Mouse (Mus musculus) brain, adult 2 months (tissue): ENCODE data around the gene Tnk1.

Experiments used
- DNase-seq: peaks from one replicate; pipeline ENCODE4 v3.0.0; 2011; ENCODE audit warnings: low read depth, low spot score

The Tnk1 gene

DNA sequence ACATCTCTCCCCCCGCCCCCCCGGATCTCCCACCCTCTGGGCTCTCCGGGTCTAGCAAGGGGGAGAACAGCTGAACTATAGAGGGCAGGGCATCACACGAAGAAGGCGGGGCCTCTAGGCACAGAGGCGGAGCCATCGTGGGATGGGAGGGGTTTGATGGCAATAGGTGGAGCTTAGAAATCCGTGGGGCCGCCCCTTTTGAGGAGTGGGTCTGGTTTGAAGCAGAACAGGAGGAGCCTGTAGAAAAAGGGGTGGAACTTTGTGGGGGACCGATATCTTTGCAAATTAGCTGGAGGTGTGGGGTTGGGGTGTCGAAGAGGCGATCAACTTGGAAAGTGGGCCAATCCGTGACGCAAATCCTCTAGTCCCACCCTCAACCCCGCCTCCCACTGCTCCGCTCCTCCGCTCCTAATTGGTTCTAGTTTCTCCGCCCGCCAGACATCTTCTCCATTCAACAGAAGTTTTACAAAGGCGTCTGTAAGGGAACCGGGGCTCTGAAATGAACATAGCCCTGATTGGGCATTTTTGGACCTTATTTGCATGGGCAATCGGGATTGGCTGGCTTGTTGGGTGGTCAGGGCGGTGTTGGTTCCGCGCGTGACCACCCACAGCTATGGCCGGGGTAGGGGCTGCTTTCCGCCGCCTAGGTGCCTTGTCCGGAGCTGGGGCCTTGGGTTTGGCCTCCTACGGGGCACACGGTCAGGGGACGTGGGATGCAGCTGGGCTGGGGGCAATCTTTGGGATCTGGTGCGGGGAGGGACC, 20.4 kb downstream of the Tnk1 start, which contains the start of gene Tmem256:
TSS of gene Tmem256 (plus strand) at position 563 of the 762 bp plus-strand sequence.
- DNase-seq, result peak; percentile 99

DNA sequence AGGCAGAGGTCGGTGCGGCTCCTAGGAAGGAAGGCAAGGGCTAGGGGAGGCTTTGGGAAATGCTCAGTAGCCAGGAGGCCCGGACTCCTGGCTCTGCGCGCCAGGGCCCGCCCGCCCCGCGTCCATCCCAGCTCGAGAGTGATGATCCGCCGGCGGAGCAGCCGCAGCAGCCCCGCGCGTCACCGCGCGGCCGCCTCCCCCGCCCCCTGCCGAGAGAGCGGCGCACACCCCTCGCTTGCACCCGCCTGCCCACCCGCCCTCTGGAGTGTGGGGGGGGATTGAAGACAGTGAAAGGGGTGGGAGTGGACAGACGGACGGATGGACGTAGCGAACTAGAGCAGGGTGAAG, 21.0 kb downstream of the Tnk1 start, which contains the start of gene Nlgn2:
TSS of gene Nlgn2 (minus strand) at position 181 of the 348 bp plus-strand sequence.
- DNase-seq, result no peak

DNA sequence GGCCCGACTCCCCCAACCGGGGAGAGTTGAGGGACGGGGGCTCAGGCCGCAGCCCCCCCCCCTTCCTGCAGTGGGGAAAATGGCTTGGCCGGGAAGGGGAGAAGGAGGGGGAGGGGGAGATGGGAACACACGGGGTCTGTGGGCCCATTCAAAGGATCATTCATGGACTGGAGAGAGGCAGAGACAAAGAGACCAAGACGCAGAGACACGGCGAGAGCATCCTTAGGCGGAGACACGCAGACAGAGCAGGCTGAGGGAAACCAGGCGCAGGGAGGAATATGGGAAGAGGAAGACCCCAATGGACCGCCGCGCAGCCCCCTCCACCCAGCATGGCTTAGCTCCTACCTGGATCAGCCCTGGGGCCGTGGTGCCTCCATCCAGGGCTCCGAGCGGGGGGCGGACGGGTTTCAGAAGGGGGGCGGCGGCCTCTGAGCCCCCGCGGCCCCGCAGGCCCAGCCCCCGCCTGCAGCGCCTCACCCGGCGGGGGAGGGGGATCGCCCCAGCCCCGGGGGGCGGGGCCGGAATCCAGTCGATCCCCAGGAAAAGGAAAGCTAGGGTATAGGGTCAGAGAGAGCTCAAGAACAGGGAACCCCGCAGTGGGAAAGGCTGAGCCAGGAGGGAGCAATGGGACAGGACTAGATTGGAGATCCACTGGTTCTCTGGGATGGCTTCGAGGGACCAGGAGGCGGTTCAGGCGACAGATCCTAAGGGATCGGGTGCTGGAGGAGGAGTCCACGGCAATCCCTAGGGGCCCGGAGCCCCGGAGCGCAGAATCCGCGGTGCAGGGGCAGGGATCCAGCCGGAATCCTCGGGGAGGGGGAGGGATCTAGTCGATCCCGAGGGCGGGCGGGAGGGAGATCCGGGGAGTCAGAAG, 21.6 kb downstream of the Tnk1 start:
- DNase-seq, result peak; percentile 51

DNA sequence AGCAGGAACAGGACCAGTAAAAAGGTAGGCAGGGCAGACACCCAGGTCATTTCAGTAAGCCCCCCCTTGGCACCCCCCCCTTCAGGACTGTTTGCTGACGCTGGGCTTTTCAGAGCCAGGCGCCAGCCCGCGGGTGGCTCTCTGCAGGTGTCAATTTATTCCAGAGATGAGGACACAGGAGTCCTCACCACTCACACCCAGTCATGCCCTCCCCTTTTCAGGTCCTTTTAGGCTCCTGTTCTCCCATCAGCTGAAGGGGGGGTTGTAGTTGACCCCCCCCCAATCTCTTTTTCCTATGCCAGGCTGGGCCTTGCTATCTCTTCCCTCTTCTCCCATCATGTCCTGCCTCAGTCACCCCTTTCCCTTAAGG, 22.6 kb downstream of the Tnk1 start:
- DNase-seq, result no peak

DNA sequence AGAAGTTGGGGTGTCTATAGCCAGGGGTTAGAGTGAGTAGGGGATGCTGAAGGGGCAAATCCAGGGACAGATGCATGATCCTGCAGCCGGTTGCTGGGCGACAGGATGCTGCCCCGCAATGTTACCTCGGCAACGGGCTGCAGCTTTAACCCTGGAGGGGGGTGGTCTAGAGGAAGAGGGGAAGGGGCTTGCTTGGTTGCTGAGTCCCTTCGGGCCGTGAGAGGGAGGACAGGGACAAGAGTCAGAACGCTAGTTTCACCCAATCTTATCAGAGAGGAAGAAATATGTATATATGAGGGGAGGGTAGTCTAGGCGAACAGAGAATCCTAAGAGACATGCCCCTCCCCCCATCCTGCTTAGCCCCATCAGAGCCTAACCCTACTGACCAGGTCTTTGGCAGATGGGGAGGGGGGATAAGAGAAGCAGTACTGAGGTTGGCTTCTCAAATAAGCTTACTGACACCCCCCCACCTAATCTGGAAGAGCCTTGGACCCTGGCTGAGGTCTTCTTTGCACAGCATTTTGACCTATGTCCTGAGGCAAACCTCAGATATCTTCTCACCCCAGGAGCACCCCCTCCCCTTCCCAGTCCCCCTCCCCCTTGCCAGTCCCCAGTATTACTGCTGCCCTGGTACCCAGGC, 23.1 kb downstream of the Tnk1 start:
- no peak for DNase-seq

DNA sequence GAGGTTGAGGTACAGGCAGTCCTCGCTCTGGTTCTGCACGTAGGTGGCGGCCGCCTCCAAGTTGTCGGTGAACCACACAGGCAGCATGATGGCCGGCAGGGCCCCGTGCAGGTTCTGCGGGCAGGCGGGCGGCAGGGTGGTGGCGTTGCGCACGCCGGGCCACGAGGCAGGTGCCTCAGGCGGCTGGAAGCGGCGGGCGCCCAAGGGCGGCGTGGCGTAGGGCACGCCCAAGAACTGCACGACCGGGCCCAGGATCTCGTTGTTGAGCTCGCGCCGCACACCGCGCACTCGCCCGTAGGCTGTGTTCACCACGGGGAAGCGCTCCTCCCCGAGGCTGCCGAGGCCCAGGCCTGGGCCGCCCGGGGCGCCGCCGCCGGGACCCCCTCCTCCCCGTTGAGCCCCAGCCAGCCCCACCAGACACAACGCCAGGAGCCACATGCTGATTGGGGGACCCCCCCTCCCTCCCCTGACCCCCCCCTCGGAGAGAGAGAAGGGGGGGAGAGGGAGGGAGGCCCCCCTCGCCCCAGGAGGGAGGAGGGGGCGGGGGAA, 24.5 kb downstream of the Tnk1 start:
- DNase-seq, result peak; percentile 43

DNA sequence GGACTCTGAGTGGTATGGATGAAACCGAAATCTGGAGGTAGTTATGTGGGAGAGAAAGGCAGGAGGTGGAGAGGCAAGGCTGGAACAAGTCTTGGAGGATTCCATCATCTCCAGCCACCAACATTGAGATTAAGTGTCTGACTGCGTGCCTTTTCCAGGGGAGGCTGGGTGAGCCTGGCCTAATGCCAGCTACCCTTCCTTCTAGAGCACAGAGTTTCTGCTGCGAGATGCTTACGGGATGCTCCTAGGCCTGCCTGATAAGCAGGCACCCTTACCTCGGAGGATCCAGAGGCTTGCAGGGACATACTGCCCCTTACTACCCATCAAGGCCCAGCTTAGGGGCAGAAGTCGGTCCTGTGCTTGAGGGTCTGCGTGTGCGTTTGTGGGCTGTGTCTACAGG, 25.0 kb downstream of the Tnk1 start:
- DNase-seq, result no peak

DNA sequence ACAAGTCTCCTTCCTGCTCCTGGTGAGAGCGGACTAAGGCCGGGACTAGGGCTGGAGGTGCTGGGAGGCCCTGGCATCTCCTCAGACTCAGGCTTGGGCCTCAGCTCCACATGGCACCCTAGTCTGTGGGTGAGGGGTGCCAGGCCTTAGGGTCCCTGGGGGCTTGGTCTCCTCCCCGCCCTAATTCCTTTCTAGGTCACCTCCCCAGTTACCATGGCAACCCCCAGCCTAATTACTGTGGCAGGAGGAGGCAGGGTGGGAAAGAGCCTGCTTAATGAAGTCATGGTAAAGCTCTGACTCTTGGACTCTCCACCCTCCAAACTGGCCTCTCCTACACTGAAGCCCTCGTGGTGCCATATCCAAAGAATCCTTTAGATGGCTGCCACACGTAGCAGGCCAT, 29.7 kb downstream of the Tnk1 start:
- no peak for DNase-seq

DNA sequence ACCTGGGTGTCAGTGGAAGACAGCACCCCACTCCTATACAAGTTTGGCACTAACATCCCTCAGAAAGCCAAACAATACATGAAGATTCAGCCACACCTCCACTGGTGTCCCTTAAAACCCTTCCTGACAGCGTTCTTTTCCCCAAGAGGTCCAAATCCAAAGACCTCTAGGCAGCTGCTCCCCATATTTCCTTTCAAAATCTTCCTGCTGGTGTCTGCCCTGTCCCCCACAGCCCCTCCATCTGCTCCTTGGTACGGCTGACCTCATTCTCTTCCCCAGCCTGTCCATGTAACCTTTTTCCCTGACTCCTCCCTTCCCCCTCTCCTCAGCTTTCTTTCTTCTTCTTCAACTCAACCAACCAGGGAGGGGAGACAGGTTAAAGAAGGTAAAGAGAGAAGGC, 35.1 kb downstream of the Tnk1 start:
- no peak for DNase-seq

DNA sequence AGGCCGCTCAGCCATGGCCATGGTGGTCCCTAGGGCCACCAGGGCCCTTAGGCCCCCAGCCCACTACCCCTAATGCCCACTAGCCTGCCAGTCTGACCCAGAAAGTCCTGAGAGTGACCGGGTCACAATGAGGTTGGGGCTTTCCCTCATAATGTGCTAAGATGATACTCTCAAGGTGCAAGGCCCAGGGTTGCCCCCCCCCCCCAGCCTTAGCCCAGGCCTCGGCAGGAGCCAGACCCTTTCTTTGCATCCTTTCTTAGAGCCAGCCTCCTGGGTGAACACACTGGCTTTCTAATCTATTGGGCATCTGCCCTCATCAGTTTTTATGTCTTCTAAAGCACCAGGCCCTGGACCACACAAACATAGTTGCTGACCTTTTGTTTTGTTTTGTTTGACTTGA, 36.5 kb downstream of the Tnk1 start, which contains the start of gene Spem1:
TSS of gene Spem1 (minus strand) at position 101 of the 400 bp plus-strand sequence.
- DNase-seq, result no peak

DNA sequence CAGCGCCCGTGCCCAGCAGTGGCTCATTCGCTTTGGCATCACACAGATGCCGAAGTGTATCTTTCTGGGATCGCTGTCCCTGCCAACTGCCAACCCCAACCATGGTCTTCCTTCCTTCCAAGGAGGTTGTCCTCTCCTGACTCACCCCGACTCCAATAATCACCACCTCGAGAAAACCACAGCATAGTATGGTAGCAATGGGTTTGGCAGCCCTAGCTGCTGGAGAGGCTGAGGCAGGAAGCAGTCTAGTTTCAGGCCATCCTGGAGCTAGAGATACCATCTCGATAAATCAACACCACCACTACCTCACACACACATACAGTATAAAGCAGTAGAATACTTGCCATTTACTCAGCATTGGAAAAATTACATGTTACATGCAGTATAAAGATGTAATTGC, 39.7 kb downstream of the Tnk1 start:
- no peak for DNase-seq

DNA sequence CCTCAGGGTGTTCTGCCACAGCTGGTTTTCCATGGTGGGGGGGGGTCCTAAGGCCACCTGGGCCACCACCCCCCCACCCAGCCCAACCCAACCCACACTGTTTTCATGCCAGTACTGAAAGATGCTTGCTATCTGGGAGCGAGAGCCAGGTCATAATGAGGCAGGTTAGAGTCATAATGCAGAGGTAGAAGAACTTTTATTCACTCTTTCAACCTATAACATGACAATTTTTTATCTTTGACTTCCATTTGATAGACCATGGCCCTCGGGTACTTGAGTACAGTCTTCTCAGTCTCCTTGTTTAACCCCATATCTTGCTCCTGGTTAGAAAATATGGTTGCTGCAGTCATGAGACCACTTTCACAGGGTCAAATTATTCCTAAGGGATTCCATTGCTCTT, 40.2 kb downstream of the Tnk1 start, which contains the start of gene Spem2:
TSS of gene Spem2 (minus strand) at position 101 of the 400 bp plus-strand sequence.
- no peak for DNase-seq

DNA sequence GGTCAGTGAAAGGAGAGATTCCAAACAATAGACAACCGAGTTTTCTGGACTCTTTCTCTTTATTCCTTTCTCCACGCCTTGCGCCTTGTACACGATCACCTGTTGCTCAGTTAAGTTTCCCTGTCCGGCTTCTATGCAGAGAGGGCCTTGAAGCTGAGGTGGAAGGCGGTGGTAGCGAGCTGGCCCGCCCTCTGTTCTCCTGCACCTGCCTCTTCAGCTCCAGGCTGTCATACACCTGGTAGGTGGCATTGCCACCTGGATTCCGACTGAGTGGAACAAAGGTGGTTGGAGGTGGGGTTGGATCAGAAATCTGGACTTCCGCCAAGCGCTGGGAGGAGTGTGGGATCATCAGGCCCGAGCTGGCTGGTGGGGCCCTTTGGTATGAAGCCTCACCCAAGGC, 42.0 kb downstream of the Tnk1 start:
- no peak for DNase-seq

DNA sequence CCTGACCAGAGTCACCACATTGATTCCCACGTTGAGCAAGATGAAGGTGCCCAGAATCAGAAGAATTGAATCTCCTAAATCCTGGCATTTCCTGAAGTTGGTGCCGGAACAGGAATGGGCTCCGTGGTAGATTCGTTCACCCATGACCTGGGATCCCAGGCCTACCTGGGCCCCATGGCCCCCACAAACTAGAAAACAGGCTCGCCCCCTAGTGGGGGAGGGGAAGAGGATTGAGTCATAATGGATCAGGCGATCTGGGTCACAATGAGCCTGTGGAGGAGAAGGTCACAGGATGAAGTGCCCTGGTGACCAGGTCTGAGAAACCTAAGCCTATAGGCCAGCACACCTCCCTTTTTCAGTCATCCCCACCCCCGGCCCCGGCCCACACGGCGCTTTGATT, 43.4 kb downstream of the Tnk1 start, which contains the start of gene Gm39566:
TSS of gene Gm39566 (minus strand) at position 144 of the 400 bp plus-strand sequence.
- no peak for DNase-seq

DNA sequence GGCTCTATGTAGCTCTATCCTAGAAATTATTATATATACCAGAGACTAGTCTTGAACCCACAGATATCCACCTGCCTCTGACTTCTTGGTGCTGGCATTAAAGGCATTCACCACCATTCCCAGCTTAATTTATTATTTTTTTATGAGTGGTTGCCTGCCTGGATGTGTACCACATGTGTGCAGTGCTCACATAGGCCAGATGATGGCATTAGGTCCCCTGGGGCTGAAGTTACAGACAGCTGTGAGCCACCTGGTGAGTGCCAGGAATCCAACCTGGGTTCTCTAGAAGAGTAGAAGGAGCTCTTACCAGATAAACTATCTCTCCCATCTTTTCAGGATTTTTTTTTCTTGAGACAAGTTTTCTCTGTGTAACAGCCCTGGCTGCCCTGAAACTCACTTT, 48.2 kb downstream of the Tnk1 start:
- DNase-seq, result no peak

DNA sequence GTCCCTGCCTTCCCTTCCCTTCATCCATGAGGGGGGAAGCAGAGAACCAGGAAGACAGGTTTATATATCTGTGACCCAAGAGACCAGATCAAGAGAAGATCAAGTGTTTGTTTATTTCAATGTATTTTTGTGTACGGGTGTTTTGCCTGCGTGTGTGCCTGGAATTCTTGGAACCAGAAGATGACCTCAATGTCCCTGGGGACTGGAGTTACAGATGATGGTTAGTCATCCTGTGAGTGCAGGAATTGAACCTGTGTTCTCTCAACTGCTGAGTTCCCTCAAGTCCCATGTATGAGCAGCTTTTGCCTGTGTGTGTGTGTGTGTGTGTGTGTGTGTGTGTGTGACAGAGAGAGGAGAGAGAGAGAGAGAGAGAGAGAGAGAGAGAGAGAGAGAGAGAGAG, 50.9 kb downstream of the Tnk1 start:
- DNase-seq, result no peak

DNA sequence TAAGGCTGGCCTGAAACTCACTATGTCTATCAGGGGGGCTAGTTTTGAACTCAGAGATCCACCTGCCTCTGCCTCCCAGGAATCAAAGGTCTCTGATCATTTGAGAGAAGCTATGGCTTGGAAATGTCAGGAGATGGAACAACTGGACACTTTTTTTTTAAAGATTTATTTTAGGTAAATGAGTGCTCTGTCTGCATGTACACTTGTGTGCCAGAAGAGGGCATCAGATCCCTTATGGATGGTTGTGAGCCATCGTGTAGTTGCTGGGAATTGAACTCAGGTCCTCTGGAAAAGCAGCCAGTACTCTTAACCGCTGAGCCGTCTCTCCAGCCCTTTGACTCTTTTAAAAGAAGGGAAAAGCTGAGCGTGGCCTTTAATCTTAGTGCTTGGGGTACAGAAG, 52.2 kb downstream of the Tnk1 start:
- DNase-seq, result no peak

DNA sequence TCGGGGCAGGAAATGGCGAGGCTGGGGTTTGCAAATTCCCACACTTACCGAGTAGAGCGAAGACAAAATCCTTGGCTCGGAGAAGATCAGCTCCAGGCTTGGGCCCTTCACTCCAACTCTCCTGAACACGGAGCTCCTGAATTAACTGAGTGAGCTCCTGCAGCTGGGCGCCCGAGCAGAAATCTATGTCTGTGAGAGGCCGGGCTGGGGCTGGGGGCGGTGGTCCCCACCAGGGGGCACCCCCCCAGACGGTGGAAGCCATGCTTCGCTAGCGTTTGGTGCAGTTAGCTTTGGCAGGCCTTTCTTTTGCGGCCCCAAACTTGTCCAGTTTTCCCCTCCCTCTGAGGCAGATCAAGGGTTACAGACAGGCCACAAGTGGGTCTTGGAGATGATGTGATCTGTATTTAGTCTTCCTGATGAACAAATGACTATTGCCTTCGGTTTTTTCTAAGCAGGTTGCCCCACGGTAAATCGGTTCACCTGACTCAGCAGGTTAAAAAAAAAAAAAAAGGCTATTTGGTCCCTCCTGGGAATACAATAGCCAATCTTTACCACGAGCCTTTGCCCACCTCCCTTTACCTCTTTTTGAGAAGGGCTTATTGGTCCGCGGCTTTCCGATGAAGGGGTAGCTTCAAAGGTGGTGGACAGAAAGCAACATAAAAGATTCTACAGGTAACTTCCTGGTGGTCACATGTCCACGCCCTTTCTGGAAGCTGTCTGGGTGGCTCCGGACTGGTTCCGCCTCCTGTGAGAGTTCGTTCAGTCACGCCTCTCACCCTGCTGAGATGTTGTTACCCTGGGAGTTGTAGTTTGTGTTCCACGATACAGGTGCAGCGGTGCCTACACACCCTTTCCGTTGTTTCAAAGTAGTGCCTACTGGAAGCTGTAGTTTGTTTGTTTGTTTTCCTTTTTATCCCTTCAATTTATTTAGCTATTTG, 53.3 kb downstream of the Tnk1 start, which contains the start of gene Tmem102:
TSS of gene Tmem102 (minus strand) at position 653 of the 938 bp plus-strand sequence.
- DNase-seq, result no peak

DNA sequence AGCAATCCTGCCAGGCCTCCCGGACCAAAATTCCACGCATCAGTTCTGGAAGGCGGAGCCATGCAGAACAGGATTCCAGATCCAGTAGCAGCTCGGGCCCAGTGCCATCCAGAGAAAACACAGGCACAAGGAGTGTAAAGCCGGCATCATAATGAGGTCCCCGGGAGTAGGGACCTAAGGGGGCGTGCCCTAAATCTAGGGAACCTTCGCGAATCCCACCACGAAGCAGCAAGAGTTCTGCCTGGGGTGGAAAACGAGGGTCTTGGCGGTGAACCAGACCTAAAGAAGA, 53.9 kb downstream of the Tnk1 start:
- no peak for DNase-seq

DNA sequence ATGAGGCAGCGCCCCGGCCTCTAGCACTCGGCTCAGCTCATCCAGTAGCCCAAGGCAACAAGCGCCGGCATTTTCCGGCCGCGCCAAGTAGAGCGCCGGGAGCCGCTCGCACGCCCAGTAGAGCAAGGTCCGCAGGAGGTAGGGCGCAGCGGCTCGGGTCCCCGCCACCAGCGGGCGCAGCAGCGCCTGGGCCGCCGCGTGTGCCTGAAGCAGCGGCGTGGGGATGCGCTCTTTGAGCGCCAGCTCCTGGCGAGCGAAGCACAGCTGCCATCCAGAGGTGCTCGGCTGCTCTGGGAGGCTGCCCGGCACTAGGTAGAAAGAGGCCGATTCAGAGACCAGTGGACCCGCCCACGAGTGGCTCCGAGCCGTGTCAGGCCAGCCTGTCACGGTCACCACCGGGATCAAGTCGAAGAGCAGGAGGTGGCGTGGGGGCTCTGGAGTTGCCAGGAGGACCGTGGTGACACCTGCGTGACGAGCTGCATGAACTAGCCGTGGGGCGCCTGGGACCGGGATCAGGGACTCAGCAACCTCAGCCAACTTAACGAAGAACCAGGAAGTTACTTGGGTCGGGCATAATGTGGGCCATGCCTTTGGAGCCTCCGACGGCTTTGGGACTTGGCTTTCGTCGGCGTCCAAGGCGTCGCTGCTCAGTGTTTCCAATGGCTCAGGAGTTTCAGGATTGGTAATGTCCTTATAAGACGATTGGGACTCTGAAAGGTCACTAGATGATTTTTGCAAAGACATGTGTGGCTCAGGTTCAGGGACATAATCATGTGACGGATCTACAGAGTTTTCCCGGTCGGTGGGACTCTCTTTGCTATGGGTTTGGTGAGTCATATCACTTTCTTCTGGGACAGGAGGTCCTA, 54.5 kb downstream of the Tnk1 start:
- DNase-seq, result peak; percentile 87
